Mouse (Mus musculus) ES-E14 (cell line): Measurements from ENCODE around the gene Orm3.

ENCODE experiments used
- CHD2 ChIP-seq: IDR thresholded peaks from 2 replicates; pipeline ENCODE4 v1.6.1; 2014; ENCODE audit warnings: mild to moderate bottlenecking, low read depth, low read length, inconsistent platforms
- HCFC1 ChIP-seq: IDR thresholded peaks from 2 replicates; pipeline ENCODE4 v1.6.1; 2012; ENCODE audit warnings: low read length, inconsistent platforms, borderline replicate concordance; ENCODE audit not compliant: insufficient read depth
- MAFK ChIP-seq: IDR thresholded peaks from 2 replicates; pipeline ENCODE4 v1.6.1; 2014; ENCODE audit warnings: mild to moderate bottlenecking, low read depth, low read length, inconsistent platforms; ENCODE audit not compliant: insufficient read depth
- ZC3H11A ChIP-seq: IDR thresholded peaks from 2 replicates; pipeline ENCODE4 v1.6.1; 2012; ENCODE audit warnings: low read depth, mild to moderate bottlenecking, inconsistent platforms, low read length, borderline replicate concordance
- ZNF384 ChIP-seq: IDR thresholded peaks from 2 replicates; pipeline ENCODE4 v1.6.1; 2012; ENCODE audit warnings: low read depth, low read length, inconsistent platforms

- TF ChIP-seq MAFK (no peak), ZC3H11A (no peak), HCFC1 (no peak), ZNF384 (no peak), CHD2 (no peak)
Measured at GRCm38 (mm10) chr4:63403040-63403959, 47.3 kb downstream of the Orm3 start, which contains the start of gene Akna.
